Mouse (Mus musculus) heart, postnatal 0 days (tissue): ENCODE data around the gene Chrm3. TPM values are rescaled to one million over a fixed set of nuclear protein-coding genes. Genes with fewer than 3 reads are reported as not detected.

ENCODE experiments used
- ATAC-seq: fragments of 200-750 bp; cut with Nextera tagmentation; 2 replicates; pipeline ENCODE4 v1.8.0; 2017; ENCODE audit warnings: low read depth, moderate number of reproducible peaks, moderate library complexity; ENCODE audit not compliant: insufficient read depth
- DNase-seq: peaks from one replicate; pipeline ENCODE4 v3.0.0-alpha.2; 2016; ENCODE audit warnings: low spot score
- H3K27ac ChIP-seq: fragments of 300-500 bp; sonication (generic); 2 replicates; pipeline ENCODE4 v1.5.1; 2014; ENCODE audit warnings: low read depth, mild to moderate bottlenecking
- H3K27me3 ChIP-seq: fragments of 300-500 bp; sonication (generic); 2 replicates; pipeline ENCODE4 v1.6.1; 2014; ENCODE audit warnings: low read length, mixed read lengths; ENCODE audit not compliant: control insufficient read depth, insufficient read depth
- H3K36me3 ChIP-seq: fragments of 300-500 bp; sonication (generic); replicated peaks from 2 replicates; pipeline ENCODE4 v1.6.1; 2014; ENCODE audit warnings: low read length, mixed read lengths; ENCODE audit not compliant: control insufficient read depth, insufficient read depth
- H3K4me1 ChIP-seq: fragments of 300-500 bp; sonication (generic); 2 replicates; pipeline ENCODE4 v1.6.1; 2014; ENCODE audit warnings: antibody characterized with exemption; ENCODE audit not compliant: control insufficient read depth, insufficient read depth
- H3K4me2 ChIP-seq: fragments of 300-500 bp; sonication (generic); 2 replicates; pipeline ENCODE4 v1.6.1; 2014; ENCODE audit warnings: low read depth, mild to moderate bottlenecking, low read length, moderate library complexity
- H3K4me3 ChIP-seq: fragments of 300-500 bp; sonication (generic); 2 replicates; pipeline ENCODE4 v1.5.1; 2014; ENCODE audit warnings: low read depth, low read length
- H3K9ac ChIP-seq: fragments of 300-500 bp; sonication (generic); replicated peaks from 2 replicates; pipeline ENCODE4 v1.6.1; 2014; ENCODE audit warnings: low read depth, low read length, mixed read lengths
- H3K9me3 ChIP-seq: fragments of 300-500 bp; sonication (generic); replicated peaks from 2 replicates; pipeline ENCODE4 v1.6.1; 2016; ENCODE audit warnings: low read length; ENCODE audit not compliant: control insufficient read depth
- CTCF ChIP-seq: IDR thresholded peaks from 2 replicates; pipeline ENCODE4 v1.5.1; 2016; ENCODE audit warnings: antibody characterized with exemption, control low read depth, low read depth
- EP300 ChIP-seq: IDR thresholded peaks from 2 replicates; pipeline ENCODE4 v1.6.1; 2016; ENCODE audit warnings: antibody characterized with exemption, low read depth
- WGBS: fragments of 180-500 bp; shearing (Covaris S2); extraction: QIAGEN DNeasy Blood & Tissue Kit; methylation state at CpG from one replicate; pipeline ENCODE4 v1.1.7; 2014; 5-methylcytosine and 5-hydroxymethylcytosine counted together
- polyA plus RNA-seq: library from polyadenylated mRNA; unstranded; fragments of >200 nt; fragmentation: Nextera tagmentation; extraction: Ambion mirVana; gene quantifications from 2 replicates; pipeline ENCODE4 v1.2.1, GENCODE M21; 2015
- total RNA-seq: library from RNA; depleted of rRNA; stranded (reverse); fragments of >200 nt; gene quantifications from 2 replicates; pipeline ENCODE4 v1.2.3, GENCODE M21; 2014; ENCODE audit warnings: low replicate concordance

Gene Chrm3
- total and polyA plus RNA-seq, 2 experiments from 2014 or later, result 0.26 to 0.31 TPM

GRCm38 (mm10) chr13:10235391-10236169 lies 125.1 kb downstream of the Chrm3 start:
- Histone ChIP-seq H3K27ac (no peak overlapping the region), H3K9ac (no peak overlapping the region), H3K27me3 (no peaks in the 10 kb centered on the region), H3K4me1 (no peaks in the 10 kb centered on the region), H3K4me2 (no peak overlapping the region), H3K4me3 (no peak overlapping the region), H3K36me3 (no peaks in the 10 kb centered on the region), H3K9me3 (no peaks in the 10 kb centered on the region)
- 82% methylated on average over 5 of the region's 5 CpGs for WGBS
- no peak for ATAC-seq
- no peak for TF ChIP-seq CTCF
- TF ChIP-seq EP300, result no peak
- no peak for DNase-seq

GRCm38 (mm10) chr13:10220403-10220802 lies 140.2 kb downstream of the Chrm3 start:
- Histone ChIP-seq H3K9ac (no peak overlapping the region), H3K4me1 (no peaks in the 10 kb centered on the region), H3K27me3 (no peaks in the 10 kb centered on the region), H3K36me3 (no peaks in the 10 kb centered on the region), H3K4me3 (no peak overlapping the region), H3K9me3 (no peaks in the 10 kb centered on the region), H3K4me2 (no peak overlapping the region), H3K27ac (no peak overlapping the region)
- WGBS, result 43% methylated on average over 4 of the region's 4 CpGs
- ATAC-seq (no peak), DNase-seq (no peak)
- TF ChIP-seq EP300 (no peak), CTCF (no peak)

- Histone ChIP-seq H3K4me3 (no peak overlapping the region), H3K9me3 (no peaks in the 10 kb centered on the region), H3K9ac (no peak overlapping the region), H3K27me3 (no peaks in the 10 kb centered on the region), H3K4me1 (no peaks in the 10 kb centered on the region), H3K4me2 (no peak overlapping the region), H3K36me3 (no peaks in the 10 kb centered on the region), H3K27ac (no peak overlapping the region)
- ATAC-seq (no peak), DNase-seq (no peak)
- WGBS, result 74% methylated on average over 2 of the region's 2 CpGs
- no peak for TF ChIP-seq CTCF
- no peak for TF ChIP-seq EP300
Observed at GRCm38 (mm10) chr13:10212112-10212511, 148.5 kb downstream of the Chrm3 start.

DNA sequence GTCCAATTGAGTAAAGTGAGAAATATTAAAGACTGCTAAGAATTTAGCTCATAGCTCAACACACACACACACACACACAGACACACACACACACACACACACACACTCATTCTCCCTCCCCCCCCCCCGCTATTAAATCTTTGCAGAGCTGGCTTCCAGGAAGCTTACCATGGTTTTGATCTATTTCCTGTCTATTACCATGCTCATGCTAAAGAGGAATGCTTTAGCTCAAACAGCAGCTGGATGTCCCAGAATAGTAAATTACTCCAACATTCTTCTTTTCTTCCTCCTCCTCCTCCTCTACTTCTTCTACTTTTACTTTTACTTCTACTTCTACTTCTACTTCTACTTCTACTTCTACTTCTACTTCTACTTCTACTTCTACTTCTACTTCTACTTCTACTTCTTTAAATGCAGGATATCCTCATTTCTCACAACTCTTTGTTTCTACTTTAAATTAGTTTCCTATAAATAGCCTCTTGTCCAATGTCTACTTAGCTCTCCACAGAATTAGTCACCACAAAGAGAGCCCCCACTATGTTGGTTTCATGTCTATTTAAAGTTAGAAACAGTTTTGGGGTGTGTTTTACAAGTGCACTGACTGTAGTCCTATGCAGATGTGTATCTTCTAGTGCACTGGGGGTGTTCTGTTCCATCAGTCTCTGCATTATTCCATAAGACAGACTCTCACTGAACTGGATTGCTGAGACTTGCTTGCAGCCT lies 150.0 kb downstream of the Chrm3 start:
- no peaks in the 10 kb centered on the region for H3K9me3 ChIP-seq
- H3K27ac ChIP-seq, result no peak overlapping the region
- ATAC-seq (no peak), DNase-seq (no peak)
- H3K4me1 ChIP-seq, result no peaks in the 10 kb centered on the region
- H3K4me3 ChIP-seq, result no peak overlapping the region
- no peaks in the 10 kb centered on the region for H3K27me3 ChIP-seq
- no peak overlapping the region for H3K4me2 ChIP-seq
- H3K9ac ChIP-seq, result no peak overlapping the region
- no peak for TF ChIP-seq CTCF
- TF ChIP-seq EP300, result no peak
- no peaks in the 10 kb centered on the region for H3K36me3 ChIP-seq
- WGBS, result 30% methylated on average over 1 of the region's 1 CpGs

DNA sequence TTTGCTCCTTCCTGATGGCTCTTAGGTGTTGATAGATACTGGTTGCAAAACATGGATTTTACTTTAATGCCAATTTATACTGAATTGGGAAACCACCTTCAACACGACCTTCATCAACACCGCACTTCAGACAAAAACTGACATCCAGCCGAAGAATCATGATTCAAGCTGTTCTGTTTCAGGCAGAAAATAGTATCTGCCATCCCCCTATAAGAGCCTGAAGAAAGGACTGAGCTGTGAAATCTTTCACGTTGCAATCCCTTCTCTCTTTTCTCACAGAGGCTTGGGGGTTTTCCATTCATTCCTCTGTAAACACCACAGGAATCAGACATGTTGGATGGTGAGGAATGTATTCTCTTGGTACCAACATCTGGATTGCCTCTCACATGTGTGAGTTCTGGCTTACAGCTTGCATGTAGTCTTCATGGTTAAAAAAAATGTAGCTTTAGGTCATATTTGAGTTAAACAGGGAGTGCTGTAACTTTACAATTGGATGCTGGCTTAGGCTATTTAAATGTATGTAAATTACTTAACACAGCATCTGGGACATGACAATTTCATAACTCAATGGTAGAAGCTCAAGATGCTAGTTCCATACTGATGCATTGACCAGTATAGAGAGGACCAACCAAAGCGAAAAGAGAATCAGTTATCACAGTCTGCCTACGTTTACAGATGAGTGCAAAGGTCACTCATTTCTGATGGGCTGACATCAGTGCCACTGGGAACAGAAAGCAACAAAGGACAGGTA lies 161.3 kb downstream of the Chrm3 start:
- Histone ChIP-seq H3K4me2 (no peak overlapping the region), H3K27me3 (no peaks in the 10 kb centered on the region), H3K27ac (no peak overlapping the region), H3K4me1 (no peaks in the 10 kb centered on the region), H3K9ac (no peak overlapping the region), H3K4me3 (no peak overlapping the region), H3K36me3 (no peaks in the 10 kb centered on the region), H3K9me3 (no peaks in the 10 kb centered on the region)
- TF ChIP-seq CTCF (no peak), EP300 (no peak)
- 79% methylated on average over 6 of the region's 6 CpGs for WGBS
- ATAC-seq (no peak), DNase-seq (no peak)
